Mouse (Mus musculus) ES-Bruce4 (cell line): Measurements from ENCODE around the gene Hist2h2bb. TPM values are rescaled to one million over a fixed set of nuclear protein-coding genes. Genes with fewer than 3 reads are reported as not detected.
"Not testable (repeated sequence)": the region's sequence is repeated elsewhere in the genome, so short reads cannot be mapped to it uniquely, and the experiment has no call there.

Experiments used
- H3K27ac ChIP-seq: 2 replicates; pipeline ENCODE4 v1.5.1; 2012; ENCODE audit warnings: low read length, inconsistent platforms; ENCODE audit not compliant: insufficient read depth
- H3K27me3 ChIP-seq: 2 replicates; pipeline ENCODE4 v1.6.1; 2012; ENCODE audit warnings: mild to moderate bottlenecking, low read length, inconsistent platforms; ENCODE audit not compliant: control insufficient read depth, poor library complexity, insufficient read depth, severe bottlenecking
- H3K36me3 ChIP-seq: 2 replicates; pipeline ENCODE4 v1.6.1; 2012; ENCODE audit warnings: inconsistent platforms, mild to moderate bottlenecking, low read length, moderate library complexity; ENCODE audit not compliant: control insufficient read depth, poor library complexity, insufficient read depth, severe bottlenecking
- H3K4me1 ChIP-seq: one replicate; pipeline ENCODE4 v1.8.1; 2011; ENCODE audit warnings: low read length; ENCODE audit not compliant: control insufficient read depth, insufficient read depth
- H3K4me3 ChIP-seq: 2 replicates; pipeline ENCODE4 v1.5.1; 2011; ENCODE audit warnings: low read depth, mild to moderate bottlenecking, low read length
- H3K9ac ChIP-seq: 2 replicates; pipeline ENCODE4 v1.6.1; 2012; ENCODE audit warnings: low read depth, mild to moderate bottlenecking, inconsistent platforms; ENCODE audit not compliant: poor library complexity, severe bottlenecking
- H3K9me3 ChIP-seq: replicated peaks from 2 replicates; pipeline ENCODE4 v1.6.1; 2012; ENCODE audit warnings: mild to moderate bottlenecking, low read length, inconsistent platforms; ENCODE audit not compliant: control insufficient read depth, poor library complexity, insufficient read depth, severe bottlenecking
- CTCF ChIP-seq: IDR thresholded peaks from one replicate; pipeline ENCODE4 v1.8.1; 2011; ENCODE audit warnings: low read depth, low read length
- EP300 ChIP-seq: IDR thresholded peaks from 2 replicates; pipeline ENCODE4 v1.6.1; 2011; ENCODE audit warnings: low read depth, low read length; ENCODE audit not compliant: insufficient read depth
- POLR2A ChIP-seq: IDR thresholded peaks from one replicate; pipeline ENCODE4 v1.8.1; 2011; ENCODE audit warnings: low read length; ENCODE audit not compliant: insufficient read depth
- polyA plus RNA-seq: library from polyadenylated mRNA; stranded (reverse); fragments of >200 nt; gene quantifications from 2 replicates; pipeline ENCODE4 v1.2.4, GENCODE M21; 2011; ENCODE audit warnings: low read depth; ENCODE audit not compliant: missing spikeins, insufficient read depth, insufficient read length

Gene Hist2h2bb
- polyA plus RNA-seq, 1 experiment, result 33.9 TPM

GRCm38 (mm10) chr3:96268776-96269378 is 675 bp upstream of the Hist2h2bb start:
- H3K4me1 ChIP-seq, H3K27me3 ChIP-seq, H3K36me3 ChIP-seq, H3K9me3 ChIP-seq: not testable (repeated sequence)
- peak overlapping the region; percentile 96 for H3K4me3 ChIP-seq
- TF ChIP-seq POLR2A, result peak; percentile 74
- peak overlapping the region; percentile 100 for H3K27ac ChIP-seq
- peak overlapping the region; percentile 98 for H3K9ac ChIP-seq

GRCm38 (mm10) chr3:96273591-96274465 is 4.3 kb downstream of the Hist2h2bb start:
- no peaks in the 10 kb centered on the region for H3K27me3 ChIP-seq
- H3K9ac ChIP-seq, result no peak overlapping the region
- no peak overlapping the region for H3K4me3 ChIP-seq
- no peaks in the 10 kb centered on the region for H3K36me3 ChIP-seq
- no peaks in the 10 kb centered on the region for H3K4me1 ChIP-seq
- H3K9me3 ChIP-seq, result no peaks in the 10 kb centered on the region
- H3K27ac ChIP-seq, result no peak overlapping the region
- TF ChIP-seq POLR2A (no peak), CTCF (no peak), EP300 (no peak)

GRCm38 (mm10) chr3:96277428-96277799 is 7.9 kb downstream of the Hist2h2bb start:
- TF ChIP-seq CTCF (peak; percentile 62), POLR2A (no peak), EP300 (no peak)
- H3K4me1 ChIP-seq, result no peaks in the 10 kb centered on the region
- H3K36me3 ChIP-seq, result no peaks in the 10 kb centered on the region
- no peaks in the 10 kb centered on the region for H3K27me3 ChIP-seq
- peak overlapping the region; percentile 68 for H3K9ac ChIP-seq
- H3K4me3 ChIP-seq, result peak overlapping the region; percentile 76
- no peaks in the 10 kb centered on the region for H3K9me3 ChIP-seq
- no peak overlapping the region for H3K27ac ChIP-seq

- peak overlapping the region; percentile 67 for H3K27ac ChIP-seq
- H3K27me3 ChIP-seq, result no peaks in the 10 kb centered on the region
- TF ChIP-seq CTCF, result peak; percentile 84
- peak; percentile 70 for TF ChIP-seq POLR2A
- TF ChIP-seq EP300, result no peak
- H3K9ac ChIP-seq, result peak overlapping the region; percentile 68
- no peaks in the 10 kb centered on the region for H3K36me3 ChIP-seq
- no peaks in the 10 kb centered on the region for H3K4me1 ChIP-seq
- no peaks in the 10 kb centered on the region for H3K9me3 ChIP-seq
- peak overlapping the region; percentile 83 for H3K4me3 ChIP-seq
These were observed 8.5 kb downstream of the Hist2h2bb start for GRCm38 (mm10) chr3:96277800-96278624.

GRCm38 (mm10) chr3:96280660-96281059 is 11.1 kb downstream of the Hist2h2bb start:
- Histone ChIP-seq H3K9me3 (no peaks in the 10 kb centered on the region), H3K4me1 (peaks cover 3% of the 10 kb centered on the region), H3K27ac (no peak overlapping the region), H3K27me3 (no peaks in the 10 kb centered on the region), H3K9ac (no peak overlapping the region), H3K36me3 (no peaks in the 10 kb centered on the region), H3K4me3 (no peak overlapping the region)
- TF ChIP-seq POLR2A (no peak), CTCF (peak; percentile 66)
